Mouse (Mus musculus): ENCODE measurements at regions not wholly inside any gene's neighbourhood (a gene's known extent, or its start where the extent isn't known, plus 50 kb on each side); places are given as distances from the start of the nearest gene placed in this dataset.

GRCm38 (mm10) chr4:72574946-72575345 is 277.5 kb downstream of the Aldoart1 start:
- TF ChIP-seq CTCF (IDR thresholded peaks at IDR 0.05): no peak
- intact Hi-C loops (cut with DNase I): no loop called here
- Histone ChIP-seq H3K4me3 (no peak overlapping the region), H3K27ac (no peak overlapping the region)
- DNase-seq: no peak

GRCm38 (mm10) chr4:72571924-72572323 is 280.5 kb downstream of the Aldoart1 start:
- no peak for TF ChIP-seq CTCF (IDR thresholded peaks at IDR 0.05)
- Histone ChIP-seq H3K27ac (no peak overlapping the region), H3K4me3 (no peak overlapping the region)
- DNase-seq: no peak
- intact Hi-C loops (cut with DNase I): no loop called here

- no peak overlapping the region for H3K4me3 ChIP-seq
- intact Hi-C loops (cut with DNase I): no loop called here
- DNase-seq: no peak
- H3K27ac ChIP-seq: no peak overlapping the region
- no peak for TF ChIP-seq CTCF (IDR thresholded peaks at IDR 0.05)
These were observed 287.2 kb downstream of the Aldoart1 start for GRCm38 (mm10) chr4:72565186-72565585.

GRCm38 (mm10) chr4:72562909-72563676 is 289.3 kb downstream of the Aldoart1 start:
- DNase-seq: no peak
- intact Hi-C loops (cut with DNase I): no loop called here
- no peak for TF ChIP-seq CTCF (IDR thresholded peaks at IDR 0.05)
- Histone ChIP-seq H3K27ac (no peak overlapping the region), H3K4me3 (no peak overlapping the region)

GRCm38 (mm10) chr4:72554276-72554675 is 298.2 kb downstream of the Aldoart1 start:
- no peak for TF ChIP-seq CTCF (IDR thresholded peaks at IDR 0.05)
- Histone ChIP-seq H3K27ac (no peak overlapping the region), H3K4me3 (no peak overlapping the region)
- intact Hi-C loops (cut with DNase I): no loop called here
- DNase-seq: no peak

GRCm38 (mm10) chr4:72534563-72534962 is 317.9 kb downstream of the Aldoart1 start:
- no peak for DNase-seq
- no peak overlapping the region for H3K27ac ChIP-seq
- intact Hi-C loops (cut with DNase I): no loop called here
- no peak for TF ChIP-seq CTCF (IDR thresholded peaks at IDR 0.05)
- no peak overlapping the region for H3K4me3 ChIP-seq

GRCm38 (mm10) chr4:72524630-72525029 is 323.9 kb upstream of the Tle1 start:
- H3K4me3 ChIP-seq: no peak overlapping the region
- TF ChIP-seq CTCF (IDR thresholded peaks at IDR 0.05): no peak
- intact Hi-C loops (cut with DNase I): no loop called here
- no peak for DNase-seq
- no peak overlapping the region for H3K27ac ChIP-seq

- H3K4me3 ChIP-seq: no peak overlapping the region
- H3K27ac ChIP-seq: no peak overlapping the region
- no peak for TF ChIP-seq CTCF (IDR thresholded peaks at IDR 0.05)
- intact Hi-C loops (cut with DNase I): no loop called here
- no peak for DNase-seq
These were observed 323.4 kb upstream of the Tle1 start for GRCm38 (mm10) chr4:72524100-72524499.

GRCm38 (mm10) chr4:72511220-72511619 is 310.5 kb upstream of the Tle1 start:
- DNase-seq: no peak
- Histone ChIP-seq H3K4me3 (no peak overlapping the region), H3K27ac (no peak overlapping the region)
- TF ChIP-seq CTCF (IDR thresholded peaks at IDR 0.05): peak; percentile 24; the same call in 1 of the 2 replicates
- intact Hi-C loops (cut with DNase I): no loop called here

GRCm38 (mm10) chr4:72481748-72482147 is 281.0 kb upstream of the Tle1 start:
- no peak overlapping the region for H3K27ac ChIP-seq
- no peak overlapping the region for H3K4me3 ChIP-seq
- no peak for DNase-seq
- intact Hi-C loops (cut with DNase I): no loop called here
- no peak for TF ChIP-seq CTCF (IDR thresholded peaks at IDR 0.05)

GRCm38 (mm10) chr4:72480535-72480934 is 279.8 kb upstream of the Tle1 start:
- no peak for TF ChIP-seq CTCF (IDR thresholded peaks at IDR 0.05)
- no peak overlapping the region for H3K4me3 ChIP-seq
- no peak for DNase-seq
- H3K27ac ChIP-seq: no peak overlapping the region
- intact Hi-C loops (cut with DNase I): no loop called here

GRCm38 (mm10) chr4:72469236-72469875 is 268.6 kb upstream of the Tle1 start:
- Histone ChIP-seq H3K27ac (no peak overlapping the region), H3K4me3 (no peak overlapping the region)
- DNase-seq: no peak
- intact Hi-C loops (cut with DNase I): no loop called here
- TF ChIP-seq CTCF (IDR thresholded peaks at IDR 0.05): no peak

GRCm38 (mm10) chr4:72444177-72444770 is 243.6 kb upstream of the Tle1 start:
- TF ChIP-seq CTCF (IDR thresholded peaks at IDR 0.05): no peak
- no peak overlapping the region for H3K27ac ChIP-seq
- no peak overlapping the region for H3K4me3 ChIP-seq
- no peak for DNase-seq
- intact Hi-C loops (cut with DNase I): no loop called here
